Mouse (Mus musculus) cerebellum, adult 2 months (tissue): ENCODE measurements around the gene Il22ra1.

Source experiments
- CTCF ChIP-seq: fragments of 200-500 bp; IDR thresholded peaks from 2 replicates; pipeline ENCODE4 v1.5.1; 2011; ENCODE audit warnings: low read depth, mild to moderate bottlenecking, control low read depth, low read length, moderate library complexity, borderline replicate concordance; ENCODE audit not compliant: insufficient read depth
- POLR2A ChIP-seq: fragments of 200-500 bp; IDR thresholded peaks from 2 replicates; pipeline ENCODE4 v1.6.1; 2011; ENCODE audit warnings: low read length, control low read depth, borderline replicate concordance; ENCODE audit not compliant: insufficient read depth

- TF ChIP-seq CTCF (no peak), POLR2A (no peak)
These were observed 15.5 kb downstream of the Il22ra1 start for GRCm38 (mm10) chr4:135743520-135743919.
